Mouse (Mus musculus) kidney, embryonic 16.5 days (tissue): Measurements from ENCODE around the gene Fancd2os. TPM values are rescaled to one million over a fixed set of nuclear protein-coding genes. Genes with fewer than 3 reads are reported as not detected.

Experiments used
- ATAC-seq: fragments of 200-750 bp; cut with Nextera tagmentation; 2 replicates; pipeline ENCODE4 v1.8.0; 2017; ENCODE audit warnings: moderate TSS enrichment; ENCODE audit not compliant: low FRiP score, low TSS enrichment
- H3K27ac ChIP-seq: fragments of 300-500 bp; sonication (generic); 2 replicates; pipeline ENCODE4 v1.5.1; 2014; ENCODE audit warnings: low read length
- H3K27me3 ChIP-seq: fragments of 300-500 bp; sonication (generic); 2 replicates; pipeline ENCODE4 v1.6.1; 2014; ENCODE audit warnings: low read length, control low read depth, mixed read lengths; ENCODE audit not compliant: insufficient read depth
- H3K36me3 ChIP-seq: fragments of 300-500 bp; sonication (generic); 2 replicates; pipeline ENCODE4 v1.6.1; 2014; ENCODE audit warnings: low read length, control low read depth, mixed read lengths; ENCODE audit not compliant: insufficient read depth
- H3K4me1 ChIP-seq: fragments of 300-500 bp; sonication (generic); 2 replicates; pipeline ENCODE4 v1.6.1; 2014; ENCODE audit warnings: low read length, control low read depth, mixed read lengths; ENCODE audit not compliant: insufficient read depth
- H3K4me2 ChIP-seq: fragments of 300-500 bp; sonication (generic); replicated peaks from 2 replicates; pipeline ENCODE4 v1.6.1; 2014; ENCODE audit warnings: low read depth, low read length
- H3K4me3 ChIP-seq: fragments of 300-500 bp; sonication (generic); 2 replicates; pipeline ENCODE4 v1.5.1; 2014; ENCODE audit warnings: mild to moderate bottlenecking, low read length
- H3K9ac ChIP-seq: fragments of 300-500 bp; sonication (generic); replicated peaks from 2 replicates; pipeline ENCODE4 v1.6.1; 2014; ENCODE audit warnings: low read length
- H3K9me3 ChIP-seq: fragments of 300-500 bp; sonication (generic); 2 replicates; pipeline ENCODE4 v1.6.1; 2016; ENCODE audit warnings: low read length, control low read depth
- WGBS: fragments of 180-500 bp; shearing (Covaris S2); extraction: QIAGEN DNeasy Blood & Tissue Kit; methylation state at CpG from one replicate; pipeline ENCODE4 v1.1.7; 2014; 5-methylcytosine and 5-hydroxymethylcytosine counted together
- polyA plus RNA-seq: library from polyadenylated mRNA; unstranded; fragments of >200 nt; fragmentation: Nextera tagmentation; extraction: Ambion mirVana; gene quantifications from 2 replicates; pipeline ENCODE4 v1.2.1, GENCODE M21; 2015

Gene Fancd2os
- 0.68 and 1.1 TPM in 2 replicates for polyA plus RNA-seq

DNA sequence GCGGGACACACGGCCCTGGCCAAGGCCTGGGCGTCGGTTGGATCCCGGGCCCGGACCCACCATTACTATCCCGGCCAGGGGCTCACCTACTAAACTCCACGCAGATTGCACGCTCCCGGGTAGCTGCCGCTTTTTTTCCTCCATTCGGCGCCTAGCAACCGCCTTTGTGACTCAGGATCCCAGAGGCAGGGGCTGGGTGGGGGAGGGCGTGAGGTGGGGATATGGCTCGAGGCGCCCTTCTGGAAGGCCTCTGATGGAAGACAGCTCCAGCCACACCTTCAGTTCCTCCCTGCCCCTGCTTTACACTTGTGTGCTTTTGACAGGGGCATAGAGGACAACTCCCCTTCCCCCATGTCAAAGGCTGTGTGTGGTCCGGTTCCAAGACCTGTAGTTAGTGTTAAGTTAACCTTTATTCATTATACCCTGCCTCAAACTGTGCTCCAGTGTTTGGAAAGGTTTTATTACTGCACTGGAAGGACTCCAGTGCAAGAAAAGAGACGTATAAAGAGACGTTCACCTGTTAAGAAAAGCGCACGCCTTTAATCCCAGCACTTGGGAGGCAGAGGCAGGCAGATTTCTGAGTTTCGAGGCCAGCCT, at the start of gene Fancd2os:
TSS of gene Fancd2os (minus strand) at position 173 of the 597 bp plus-strand sequence.
- peak within 1 kb of the TSS; percentile 12; the same call in 1 of the 2 replicates for H3K4me2 ChIP-seq

GRCm38 (mm10) chr6:113650197-113650640, 49.7 kb upstream of the Fancd2os start:
- ATAC-seq: no peak
- 0 out of 2 replicates have a peak overlapping the region, but pooled peaks have one; percentile 7 for H3K27ac ChIP-seq
- no peak overlapping the region for H3K4me2 ChIP-seq
- no peaks in the 10 kb centered on the region for H3K9me3 ChIP-seq
- H3K4me3 ChIP-seq: no peak overlapping the region
- H3K27me3 ChIP-seq: no peaks in the 10 kb centered on the region
- 57% methylated on average over 4 of the region's 4 CpGs for WGBS
- H3K36me3 ChIP-seq: no peaks in the 10 kb centered on the region
- no peaks in the 10 kb centered on the region for H3K4me1 ChIP-seq
- H3K9ac ChIP-seq: no peak overlapping the region

More for the DNA sequence above, at the start of gene Fancd2os:
- H3K27ac ChIP-seq: no peak within 1 kb of the TSS
- no peaks in the 10 kb centered on the region for H3K9me3 ChIP-seq
- peaks cover 8% of the 10 kb centered on the region; the same call in 1 of the 2 replicates for H3K4me1 ChIP-seq
- 0 out of 2 replicates have a peak, but pooled peaks cover 3% of the 10 kb centered on the region for H3K36me3 ChIP-seq
- H3K9ac ChIP-seq: peak within 1 kb of the TSS; percentile 35
- ATAC-seq: peak; percentile 14; the same call in 1 of the 2 replicates
- no peak within 1 kb of the TSS for H3K4me3 ChIP-seq
- 41% methylated on average over 23 of the region's 23 CpGs for WGBS
- H3K27me3 ChIP-seq: no peaks in the 10 kb centered on the region

DNA sequence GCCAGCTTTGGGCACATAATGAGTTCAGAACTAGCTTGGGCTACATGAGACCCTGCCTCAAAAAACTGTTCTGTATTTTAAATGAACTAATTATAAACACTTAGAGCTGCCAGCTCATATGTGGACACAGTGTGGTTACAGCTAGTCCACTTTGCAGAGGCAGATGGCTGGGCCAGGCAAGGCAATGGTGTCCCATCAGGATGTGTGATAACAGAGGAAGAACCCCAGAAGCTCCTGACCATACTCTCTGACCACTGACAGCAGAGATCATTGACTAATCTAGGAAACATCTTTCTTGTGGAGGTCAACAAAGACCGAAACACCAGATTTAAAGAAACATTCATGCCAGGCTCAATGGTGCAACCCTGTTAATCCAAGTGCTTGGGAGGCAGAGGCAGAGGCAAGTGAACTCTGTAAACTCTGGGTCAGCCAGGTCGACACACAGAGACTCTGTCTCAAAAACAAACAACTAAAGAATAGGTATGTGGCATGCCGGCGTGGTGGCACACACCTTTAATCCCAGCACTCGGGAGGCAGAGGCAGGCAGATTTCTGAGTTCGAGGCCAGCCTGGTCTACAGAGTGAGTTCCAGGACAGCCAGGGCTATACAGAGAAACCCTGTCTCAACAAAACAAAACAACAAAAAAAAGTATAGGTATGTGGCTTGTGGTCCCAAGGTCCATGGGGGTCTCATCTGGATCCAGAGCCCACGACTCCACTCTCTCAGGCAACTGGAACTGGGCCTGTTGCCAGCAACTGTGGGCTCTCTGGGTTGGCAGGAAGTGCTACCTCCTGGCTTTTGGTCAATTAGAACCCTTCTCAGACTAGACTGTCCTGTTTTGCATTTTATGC, 49.1 kb upstream of the Fancd2os start:
- Histone ChIP-seq H3K4me2 (no peak overlapping the region), H3K9ac (no peak overlapping the region)
- WGBS: 85% methylated on average over 7 of the region's 7 CpGs

DNA sequence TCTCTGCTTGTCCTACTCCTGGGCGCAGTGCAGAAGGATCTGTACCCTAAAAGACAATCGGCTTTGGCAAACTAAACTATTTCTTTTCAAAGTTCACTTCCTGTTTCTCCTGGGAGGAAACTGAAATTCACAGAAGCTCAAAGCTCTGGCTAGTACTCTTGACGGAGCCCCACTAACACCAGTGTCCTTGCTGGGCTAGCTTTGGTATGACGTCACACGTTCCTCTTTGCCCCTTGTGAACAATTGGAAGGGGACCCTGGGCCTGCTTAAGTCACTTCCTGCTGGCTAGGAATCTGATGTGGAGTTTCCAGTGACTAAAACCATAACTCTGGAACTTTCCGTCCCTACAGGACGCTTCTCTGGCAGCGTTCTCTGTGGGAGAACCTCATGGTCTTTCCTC, 44.3 kb upstream of the Fancd2os start:
- Histone ChIP-seq H3K4me3 (no peak overlapping the region), H3K4me2 (no peak overlapping the region), H3K9ac (no peak overlapping the region), H3K36me3 (no peaks in the 10 kb centered on the region), H3K27me3 (no peaks in the 10 kb centered on the region), H3K9me3 (no peaks in the 10 kb centered on the region), H3K27ac (peak overlapping the region; percentile 63; the same call in 1 of the 2 replicates), H3K4me1 (no peaks in the 10 kb centered on the region; the same call in 1 of the 2 replicates)
- WGBS: 76% methylated on average over 8 of the region's 8 CpGs
- no peak for ATAC-seq

More for the DNA sequence above, 49.1 kb upstream of the Fancd2os start:
- H3K4me1 ChIP-seq: no peaks in the 10 kb centered on the region
- ATAC-seq: no peak
- H3K9me3 ChIP-seq: no peaks in the 10 kb centered on the region
- 0 out of 2 replicates have a peak overlapping the region, but pooled peaks have one; percentile 7 for H3K27ac ChIP-seq
- no peak overlapping the region for H3K4me3 ChIP-seq
- H3K36me3 ChIP-seq: no peaks in the 10 kb centered on the region
- H3K27me3 ChIP-seq: no peaks in the 10 kb centered on the region

- H3K9ac ChIP-seq: no peak overlapping the region
- no peaks in the 10 kb centered on the region for H3K9me3 ChIP-seq
- H3K27ac ChIP-seq: peak overlapping the region; percentile 63; the same call in 1 of the 2 replicates
- no peak for ATAC-seq
- H3K4me2 ChIP-seq: no peak overlapping the region
- no peaks in the 10 kb centered on the region; the same call in 1 of the 2 replicates for H3K4me1 ChIP-seq
- no peaks in the 10 kb centered on the region for H3K27me3 ChIP-seq
- H3K36me3 ChIP-seq: no peaks in the 10 kb centered on the region
- no peak overlapping the region for H3K4me3 ChIP-seq
- 97% methylated on average over 2 of the region's 2 CpGs for WGBS
These were observed 43.5 kb upstream of the Fancd2os start for GRCm38 (mm10) chr6:113643967-113644366.

- no peak for ATAC-seq
- H3K4me3 ChIP-seq: no peak overlapping the region
- H3K27me3 ChIP-seq: no peaks in the 10 kb centered on the region
- no peak overlapping the region for H3K9ac ChIP-seq
- no peaks in the 10 kb centered on the region for H3K36me3 ChIP-seq
- no peaks in the 10 kb centered on the region; the same call in 1 of the 2 replicates for H3K4me1 ChIP-seq
- H3K9me3 ChIP-seq: no peaks in the 10 kb centered on the region
- H3K4me2 ChIP-seq: no peak overlapping the region
- no peak overlapping the region for H3K27ac ChIP-seq
- 91% methylated on average over 4 of the region's 4 CpGs for WGBS
These were observed 42.5 kb upstream of the Fancd2os start for GRCm38 (mm10) chr6:113643021-113643420.

- H3K4me1 ChIP-seq: no peaks in the 10 kb centered on the region; the same call in 1 of the 2 replicates
- no peaks in the 10 kb centered on the region for H3K36me3 ChIP-seq
- H3K9me3 ChIP-seq: no peaks in the 10 kb centered on the region
- no peaks in the 10 kb centered on the region for H3K27me3 ChIP-seq
- H3K9ac ChIP-seq: no peak overlapping the region
- no peak overlapping the region for H3K4me3 ChIP-seq
- H3K27ac ChIP-seq: no peak overlapping the region
- no peak overlapping the region for H3K4me2 ChIP-seq
- ATAC-seq: no peak
- WGBS: 81% methylated on average over 8 of the region's 8 CpGs
These were observed 42.1 kb upstream of the Fancd2os start for GRCm38 (mm10) chr6:113642605-113643004.

DNA sequence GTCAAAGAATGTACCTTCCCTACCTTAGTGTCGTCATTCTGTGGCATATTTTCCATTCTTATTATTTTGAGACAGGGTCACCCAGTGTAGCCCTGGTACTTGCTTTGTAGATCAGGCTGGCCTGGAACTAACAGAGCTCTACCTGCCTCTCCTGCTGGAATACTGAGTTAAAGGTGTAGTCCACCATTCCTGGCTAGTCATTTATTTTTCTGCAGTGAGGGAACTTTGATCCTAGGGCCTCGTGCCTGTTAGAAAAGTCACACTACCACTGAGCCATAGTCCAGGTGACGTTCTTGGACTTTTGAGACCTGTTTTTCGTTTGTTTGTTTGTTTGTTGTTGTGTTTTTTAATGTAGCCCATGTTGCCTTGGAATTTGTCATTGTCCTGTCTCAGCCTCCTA, 38.7 kb upstream of the Fancd2os start:
- Histone ChIP-seq H3K27me3 (no peaks in the 10 kb centered on the region), H3K4me1 (no peaks in the 10 kb centered on the region; the same call in 1 of the 2 replicates), H3K27ac (no peak overlapping the region), H3K9ac (no peak overlapping the region), H3K4me2 (0 out of 2 replicates have a peak overlapping the region, but pooled peaks have one; percentile 8), H3K4me3 (no peak overlapping the region), H3K36me3 (no peaks in the 10 kb centered on the region), H3K9me3 (no peaks in the 10 kb centered on the region)
- 80% methylated on average over 4 of the region's 4 CpGs for WGBS
- ATAC-seq: no peak

DNA sequence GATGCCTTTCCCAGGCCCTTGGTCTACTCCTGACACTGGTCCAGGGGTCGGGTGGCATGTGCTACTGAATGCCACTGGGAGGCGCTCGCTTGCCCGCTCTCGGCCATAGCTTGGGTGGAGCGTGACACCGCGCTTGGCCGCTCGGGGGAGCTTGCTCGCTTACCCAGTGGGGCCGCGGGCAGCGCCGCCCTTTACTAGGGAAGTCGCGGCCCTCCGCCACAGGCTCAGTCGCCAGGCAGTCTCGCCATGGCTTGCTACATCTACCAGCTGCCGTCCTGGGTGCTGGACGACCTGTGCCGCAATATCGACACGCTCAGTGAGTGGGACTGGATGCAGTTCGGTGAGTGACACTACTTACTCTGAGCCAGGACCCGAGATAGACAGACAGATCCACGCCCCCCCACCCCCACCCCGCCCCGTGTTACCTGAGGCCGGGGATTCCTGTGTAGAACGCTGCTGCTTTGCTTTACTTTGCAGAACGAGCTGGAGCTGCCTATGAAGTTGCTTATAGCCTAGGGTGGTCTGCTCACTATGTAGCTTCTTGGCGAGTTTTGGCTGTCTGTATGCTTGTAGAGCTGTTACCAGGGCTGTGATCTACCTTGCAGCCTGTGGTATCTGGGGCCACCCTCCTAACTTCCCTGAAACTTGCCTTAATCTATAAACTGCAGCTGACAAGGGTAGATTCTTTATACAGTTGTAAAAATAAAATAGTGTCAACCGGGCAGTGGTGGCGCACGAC, 38.0 kb upstream of the Fancd2os start, which contains the start of gene Irak2:
TSS of gene Irak2 (plus strand) at position 166 of the 739 bp plus-strand sequence.
- Histone ChIP-seq H3K27ac (0 out of 2 replicates have a peak within 1 kb of the TSS, but pooled peaks have one; percentile 38), H3K9ac (peak within 1 kb of the TSS; percentile 73), H3K36me3 (no peaks in the 10 kb centered on the region), H3K4me3 (peak within 1 kb of the TSS; percentile 56), H3K27me3 (no peaks in the 10 kb centered on the region), H3K4me2 (peak within 1 kb of the TSS; percentile 75), H3K4me1 (no peaks in the 10 kb centered on the region), H3K9me3 (no peaks in the 10 kb centered on the region)
- 7% methylated on average over 37 of the region's 37 CpGs for WGBS
- peak; percentile 95 for ATAC-seq
